Mouse (Mus musculus): ENCODE data around the gene Frmd4a.
"Not testable (repeated sequence)": the region's sequence is repeated elsewhere in the genome, so short reads cannot be mapped to it uniquely, and the experiment has no call there.

The Frmd4a gene

GRCm38 (mm10) chr2:4535187-4535864, 517.8 kb downstream of the Frmd4a start:
- no peak for DNase-seq

- DNase-seq, result no peak
These were observed 523.8 kb downstream of the Frmd4a start for GRCm38 (mm10) chr2:4541330-4541729.

- DNase-seq, result no peak
These were observed 524.5 kb downstream of the Frmd4a start for GRCm38 (mm10) chr2:4541844-4542628.

GRCm38 (mm10) chr2:4542629-4543416, 525.3 kb downstream of the Frmd4a start:
- DNase-seq, result no peak

- DNase-seq, result no peak
These were observed 525.9 kb downstream of the Frmd4a start for GRCm38 (mm10) chr2:4543417-4543775.

GRCm38 (mm10) chr2:4544360-4544759, 526.8 kb downstream of the Frmd4a start:
- no peak for DNase-seq

GRCm38 (mm10) chr2:4545261-4545660, 527.7 kb downstream of the Frmd4a start:
- DNase-seq, result no peak

- DNase-seq, result no peak
These were observed 529.6 kb downstream of the Frmd4a start for GRCm38 (mm10) chr2:4547003-4547662.

GRCm38 (mm10) chr2:4549271-4549670, 531.8 kb downstream of the Frmd4a start:
- no peak for DNase-seq

GRCm38 (mm10) chr2:4550017-4550763, 532.7 kb downstream of the Frmd4a start:
- DNase-seq, result no peak

GRCm38 (mm10) chr2:4551438-4551837, 533.9 kb downstream of the Frmd4a start:
- DNase-seq, result no peak

- DNase-seq, result no peak
These were observed 534.3 kb downstream of the Frmd4a start for GRCm38 (mm10) chr2:4551866-4552265.

- no peak for DNase-seq
These were observed 535.0 kb downstream of the Frmd4a start for GRCm38 (mm10) chr2:4552486-4552885.

- DNase-seq, result no peak
These were observed 537.7 kb downstream of the Frmd4a start for GRCm38 (mm10) chr2:4555221-4555631.

GRCm38 (mm10) chr2:4556188-4556587, 538.7 kb downstream of the Frmd4a start:
- no peak for DNase-seq

- DNase-seq, result no peak
These were observed 539.5 kb downstream of the Frmd4a start for GRCm38 (mm10) chr2:4557028-4557427.

GRCm38 (mm10) chr2:4557466-4557865, 539.9 kb downstream of the Frmd4a start:
- no peak for DNase-seq

- no peak for DNase-seq
These were observed 541.2 kb downstream of the Frmd4a start for GRCm38 (mm10) chr2:4558651-4559203.

GRCm38 (mm10) chr2:4559211-4559882, 541.8 kb downstream of the Frmd4a start:
- DNase-seq, result peak; percentile 70

- no peak for DNase-seq
These were observed 542.3 kb downstream of the Frmd4a start for GRCm38 (mm10) chr2:4559883-4560247.

- DNase-seq, result not testable (repeated sequence)
These were observed 543.0 kb downstream of the Frmd4a start for GRCm38 (mm10) chr2:4560516-4560915.
